Mouse (Mus musculus) CH12.LX (cell line): ENCODE measurements around the gene Fam214b. TPM values are rescaled to one million over a fixed set of nuclear protein-coding genes. Genes with fewer than 3 reads are reported as not detected.

Experiments
- DNase-seq: peaks from one replicate; pipeline ENCODE4 v3.0.0-alpha.2; 2013; ENCODE audit errors: extremely low read depth
- H3K27ac ChIP-seq: 2 replicates; pipeline ENCODE4 v1.5.1; 2012; ENCODE audit warnings: low read depth, mild to moderate bottlenecking, control low read depth, moderate library complexity; ENCODE audit not compliant: insufficient read depth
- H3K27me3 ChIP-seq: replicated peaks from 2 replicates; pipeline ENCODE3; 2012; ENCODE audit warnings: inconsistent platforms
- H3K36me3 ChIP-seq, 2 experiments: replicated peaks in 1 of 2; 2 replicates each; pipeline versions ENCODE3 to v1.6.1; 2012; ENCODE audit warnings: inconsistent platforms in 1 of 2, low read length in 1 of 2, mild to moderate bottlenecking in 1 of 2, mixed read lengths in 1 of 2, moderate library complexity in 1 of 2; ENCODE audit not compliant: control insufficient read depth in 1 of 2, insufficient read depth in 1 of 2
- H3K4me1 ChIP-seq, 2 experiments: 2 replicates each; pipeline ENCODE4 v1.6.1; 2012; ENCODE audit warnings: inconsistent platforms in 1 of 2, moderate library complexity in 1 of 2; ENCODE audit not compliant: insufficient read depth in 2 of 2, control insufficient read depth in 1 of 2
- H3K4me2 ChIP-seq: 2 replicates; pipeline ENCODE4 v1.6.1; 2012; ENCODE audit warnings: low read depth, mild to moderate bottlenecking, control low read depth; ENCODE audit not compliant: poor library complexity, insufficient read depth, severe bottlenecking
- H3K4me3 ChIP-seq, 3 experiments: fragments of 150-350 bp in 1 of 3; sonication (generic) in 1 of 3; replicated peaks in 1 of 3; 2 replicates each; pipeline versions ENCODE3 to v1.5.1; 2011 to 2012; ENCODE audit warnings: low read depth in 2 of 3, low read length in 2 of 3, mild to moderate bottlenecking in 2 of 3, moderate library complexity in 2 of 3, control low read depth in 1 of 3, improper control_type of control experiment in 1 of 3, inconsistent platforms in 1 of 3, mixed read lengths in 1 of 3; ENCODE audit not compliant: poor library complexity in 1 of 3
- H3K79me2 ChIP-seq: replicated peaks from 2 replicates; pipeline ENCODE4 v1.6.1; 2012; ENCODE audit warnings: mild to moderate bottlenecking, moderate library complexity; ENCODE audit not compliant: control insufficient read depth, poor library complexity, insufficient read depth, severe bottlenecking; ENCODE audit errors: extremely low read depth
- H3K9ac ChIP-seq: 2 replicates; pipeline ENCODE4 v1.6.1; 2012; ENCODE audit warnings: low read depth, mild to moderate bottlenecking, control low read depth, moderate library complexity; ENCODE audit not compliant: insufficient read depth
- H3K9me3 ChIP-seq: replicated peaks from 2 replicates; pipeline ENCODE3; 2012; ENCODE audit warnings: low read length, inconsistent platforms, mixed read lengths
- BHLHE40 ChIP-seq: IDR thresholded peaks from 2 replicates; pipeline ENCODE4 v1.6.1; 2011; ENCODE audit warnings: mild to moderate bottlenecking, low read depth, low read length, improper control_type of control experiment
- CHD1 ChIP-seq: IDR thresholded peaks from 2 replicates; pipeline ENCODE4 v1.6.1; 2012; ENCODE audit warnings: low read depth, low read length, improper control_type of control experiment, inconsistent platforms
- CHD2 ChIP-seq: IDR thresholded peaks from 2 replicates; pipeline ENCODE4 v1.6.1; 2011; ENCODE audit warnings: low read length, improper control_type of control experiment
- E2F4 ChIP-seq: IDR thresholded peaks from 2 replicates; pipeline ENCODE4 v1.6.1; 2011; ENCODE audit warnings: low read depth, low read length, improper control_type of control experiment; ENCODE audit not compliant: insufficient replicate concordance
- EP300 ChIP-seq: IDR thresholded peaks from 2 replicates; pipeline ENCODE4 v1.6.1; 2011; ENCODE audit warnings: low read length, improper control_type of control experiment
- GABPA ChIP-seq: IDR thresholded peaks from 2 replicates; pipeline ENCODE4 v1.6.1; 2012; ENCODE audit warnings: low read depth, low read length, improper control_type of control experiment, inconsistent platforms; ENCODE audit not compliant: insufficient replicate concordance
- IRF4 ChIP-seq: IDR thresholded peaks from 2 replicates; pipeline ENCODE4 v1.6.1; 2014; ENCODE audit warnings: low read depth, mild to moderate bottlenecking, inconsistent platforms, low read length, improper control_type of control experiment
- JUN ChIP-seq: IDR thresholded peaks from 2 replicates; pipeline ENCODE4 v1.6.1; 2011; ENCODE audit warnings: low read depth, mild to moderate bottlenecking, low read length, improper control_type of control experiment, moderate library complexity; ENCODE audit not compliant: insufficient read depth
- MAFK ChIP-seq: IDR thresholded peaks from 2 replicates; pipeline ENCODE4 v1.6.1; 2011; ENCODE audit warnings: low read length, improper control_type of control experiment; ENCODE audit not compliant: insufficient replicate concordance
- MAX ChIP-seq: IDR thresholded peaks from 2 replicates; pipeline ENCODE4 v1.6.1; 2011; ENCODE audit warnings: low read length, improper control_type of control experiment
- MXI1 ChIP-seq: IDR thresholded peaks from 2 replicates; pipeline ENCODE4 v1.6.1; 2011; ENCODE audit warnings: mild to moderate bottlenecking, low read depth, low read length, improper control_type of control experiment
- NELFE ChIP-seq: IDR thresholded peaks from 2 replicates; pipeline ENCODE4 v1.6.1; 2011; ENCODE audit warnings: low read depth, low read length, improper control_type of control experiment
- NRF1 ChIP-seq: IDR thresholded peaks from 2 replicates; pipeline ENCODE4 v1.6.1; 2014; ENCODE audit warnings: low read depth, mild to moderate bottlenecking, inconsistent platforms, low read length, improper control_type of control experiment, moderate library complexity
- PAX5 ChIP-seq: IDR thresholded peaks from 2 replicates; pipeline ENCODE4 v1.6.1; 2012; ENCODE audit warnings: low read length, inconsistent platforms, mixed read lengths
- POLR2AphosphoS2 ChIP-seq: IDR thresholded peaks from 2 replicates; pipeline ENCODE4 v1.6.1; 2011; ENCODE audit warnings: low read depth, low read length, improper control_type of control experiment
- RAD21 ChIP-seq: IDR thresholded peaks from 2 replicates; pipeline ENCODE4 v1.6.1; 2011; ENCODE audit warnings: low read depth, mild to moderate bottlenecking, low read length, improper control_type of control experiment, moderate library complexity
- RCOR1 ChIP-seq: conservative IDR thresholded peaks from 2 replicates; pipeline ENCODE4 v1.6.1; 2012; ENCODE audit warnings: low read depth, mild to moderate bottlenecking, inconsistent platforms, low read length, improper control_type of control experiment
- SIN3A ChIP-seq: IDR thresholded peaks from 2 replicates; pipeline ENCODE4 v1.6.1; 2012; ENCODE audit warnings: low read length, improper control_type of control experiment, inconsistent platforms
- TCF12 ChIP-seq: IDR thresholded peaks from 2 replicates; pipeline ENCODE4 v1.6.1; 2014; ENCODE audit warnings: low read depth, mild to moderate bottlenecking, inconsistent platforms, low read length, improper control_type of control experiment
- UBTF ChIP-seq: IDR thresholded peaks from 2 replicates; pipeline ENCODE4 v1.6.1; 2012; ENCODE audit warnings: low read depth, mild to moderate bottlenecking, inconsistent platforms, low read length, improper control_type of control experiment, moderate library complexity
- USF2 ChIP-seq: conservative IDR thresholded peaks from 2 replicates; pipeline ENCODE4 v1.6.1; 2011; ENCODE audit warnings: low read depth, low read length, improper control_type of control experiment
- ZC3H11A ChIP-seq: IDR thresholded peaks from 2 replicates; pipeline ENCODE4 v1.6.1; 2012; ENCODE audit warnings: low read depth, mild to moderate bottlenecking, inconsistent platforms, low read length, improper control_type of control experiment
- ZKSCAN1 ChIP-seq: IDR thresholded peaks from 2 replicates; pipeline ENCODE4 v1.6.1; 2012; ENCODE audit warnings: low read depth, inconsistent platforms, low read length, improper control_type of control experiment, borderline replicate concordance
- ZMIZ1 ChIP-seq: IDR thresholded peaks from 2 replicates; pipeline ENCODE4 v1.6.1; 2012; ENCODE audit warnings: low read depth, mild to moderate bottlenecking, inconsistent platforms, low read length, improper control_type of control experiment
- dilution Hi-C: fragments of 300-500 bp; cut with MboI; formaldehyde crosslinking; loops from 2 replicates; pipeline ENCODE4 v1.14.3; 2020; ENCODE audit warnings: low sequenced_read_pairs; ENCODE audit not compliant: extremely low pct_unique_long_range_greater_than_20kb, extremely low pct_ligation_motif_present
- in situ Hi-C: fragments of 300-500 bp; cut with MboI; formaldehyde crosslinking; loops from 3 replicates; pipeline ENCODE4 v1.14.3; 2019; ENCODE audit warnings: low sequenced_read_pairs, low pct_ligation_motif_present, low pct_unique_long_range_greater_than_20kb, mixed read lengths
- polyA plus RNA-seq: library from polyadenylated mRNA; unstranded; fragments of >175 nt; gene quantifications from 2 replicates; pipeline ENCODE4 v1.2.1, GENCODE M21; 2012; ENCODE audit warnings: low read depth; ENCODE audit not compliant: insufficient read length
- total RNA-seq, 2 experiments: library from RNA; depleted of rRNA; stranded (reverse); fragments of 300-350 nt in 1 of 2; fragments of >200 nt in 1 of 2; gene quantifications; 2 replicates each; pipeline ENCODE4 v1.2.3; 2012 to 2014

Gene Fam214b
- total and polyA plus RNA-seq, 3 experiments = 1.7 to 4.7 (median 3.3) TPM

- TF ChIP-seq CHD2 = no peak
- TF ChIP-seq MAFK = no peak
- no peak for TF ChIP-seq JUN
- TF ChIP-seq NELFE = no peak
- TF ChIP-seq SIN3A = no peak
- TF ChIP-seq POLR2AphosphoS2 = no peak
- no peak for TF ChIP-seq BHLHE40
- TF ChIP-seq EP300 = no peak
- no peak for TF ChIP-seq TCF12
- no peak for TF ChIP-seq ZKSCAN1
- TF ChIP-seq RAD21 = no peak
- no peak for TF ChIP-seq UBTF
- TF ChIP-seq MXI1 = no peak
- no peak for TF ChIP-seq E2F4
- no peak for TF ChIP-seq NRF1
- TF ChIP-seq MAX = no peak
- TF ChIP-seq IRF4 = no peak
- no peak for TF ChIP-seq ZC3H11A
- no peak for TF ChIP-seq USF2
- no peak for TF ChIP-seq CHD1
- H3K9me3 ChIP-seq = no peaks in the 10 kb centered on the region
- no peak overlapping the region for H3K9ac ChIP-seq
- no peaks in the 10 kb centered on the region for H3K36me3 ChIP-seq
- H3K27me3 ChIP-seq = peaks cover 2% of the 10 kb centered on the region
- in situ Hi-C loops = no loop called here
- H3K4me3 ChIP-seq = no peak overlapping the region
- no peak for DNase-seq
- no peak overlapping the region for H3K4me2 ChIP-seq
- H3K79me2 ChIP-seq = no peaks in the 10 kb centered on the region
- dilution Hi-C loops = no loop called here
- no peak overlapping the region for H3K27ac ChIP-seq
- 0 out of 4 replicates have a peak, but pooled peaks cover 0 to 3% of the 10 kb centered on the region in 2 experiments for H3K4me1 ChIP-seq
Measured at GRCm38 (mm10) chr4:43065471-43065870, 19.5 kb upstream of the Fam214b start.

- DNase-seq = no peak
- Histone ChIP-seq H3K4me3 (no peak overlapping the region), H3K9ac (no peak overlapping the region), H3K27me3 (peaks cover 2% of the 10 kb centered on the region), H3K4me2 (no peak overlapping the region), H3K4me1 (no peaks in the 10 kb centered on the region), H3K36me3 (no peaks in the 10 kb centered on the region), H3K79me2 (no peaks in the 10 kb centered on the region), H3K27ac (no peak overlapping the region), H3K9me3 (peaks cover 7% of the 10 kb centered on the region)
- in situ Hi-C loops (no loop called here), dilution Hi-C loops (no loop called here)
- TF ChIP-seq RCOR1 = no peak
- no peak for TF ChIP-seq PAX5
- TF ChIP-seq E2F4 = no peak
- no peak for TF ChIP-seq POLR2AphosphoS2
- TF ChIP-seq NRF1 = no peak
- TF ChIP-seq GABPA = no peak
- no peak for TF ChIP-seq RAD21
- TF ChIP-seq JUN = no peak
- no peak for TF ChIP-seq UBTF
- no peak for TF ChIP-seq ZMIZ1
Measured at GRCm38 (mm10) chr4:43060286-43060685, 14.3 kb upstream of the Fam214b start.
